Mouse (Mus musculus): ENCODE measurements around the gene Gm20403.
"Not testable (repeated sequence)": the region's sequence is repeated elsewhere in the genome, so short reads cannot be mapped to it uniquely, and the experiment has no call there.

Gene Gm20403

GRCm38 (mm10) chr12:54993246-54994067 is 7.1 kb upstream of the Gm20403 start:
- no peak for DNase-seq (ENCODE audit: low read depth in 2 of 2, low spot score in 2 of 2)

- DNase-seq (ENCODE audit: low read depth in 2 of 2, low spot score in 2 of 2) = no peak
These were observed 6.5 kb upstream of the Gm20403 start for GRCm38 (mm10) chr12:54992814-54993213.

DNA sequence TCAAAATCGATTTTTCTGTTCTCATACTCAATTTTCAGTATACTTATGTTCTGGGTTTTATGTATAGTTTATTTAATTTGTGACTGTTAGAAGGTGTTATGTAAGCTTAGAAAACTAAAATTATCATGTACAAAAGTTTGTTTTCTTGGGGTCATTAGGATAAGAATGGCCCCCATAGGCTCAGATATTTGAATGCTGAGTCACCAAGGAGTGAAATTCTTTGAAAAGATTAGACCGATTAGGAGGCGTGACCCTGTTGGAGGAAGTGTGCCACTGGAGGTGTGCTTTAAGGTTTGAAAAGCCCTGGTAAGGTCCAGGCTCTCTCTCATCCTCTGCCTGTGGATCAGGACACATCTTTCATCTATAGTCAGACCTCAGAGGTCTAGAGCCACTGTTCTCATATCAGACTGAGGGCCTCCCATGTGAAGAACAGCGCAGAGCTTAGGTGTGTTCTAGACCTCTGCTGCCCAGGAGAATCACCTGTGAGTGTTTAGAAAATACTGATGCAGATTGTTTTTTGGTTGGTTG is 2.1 kb upstream of the Gm20403 start:
- DNase-seq (ENCODE audit: low read depth in 2 of 2, low spot score in 2 of 2) = no peak

GRCm38 (mm10) chr12:54987156-54987555 is 827 bp upstream of the Gm20403 start:
- DNase-seq (ENCODE audit: low read depth in 2 of 2, low spot score in 2 of 2) = no peak

GRCm38 (mm10) chr12:54985257-54986051 is 875 bp downstream of the Gm20403 start:
- peak; percentile 46 to 49 for DNase-seq (ENCODE audit: low read depth in 2 of 2, low spot score in 2 of 2)

DNA sequence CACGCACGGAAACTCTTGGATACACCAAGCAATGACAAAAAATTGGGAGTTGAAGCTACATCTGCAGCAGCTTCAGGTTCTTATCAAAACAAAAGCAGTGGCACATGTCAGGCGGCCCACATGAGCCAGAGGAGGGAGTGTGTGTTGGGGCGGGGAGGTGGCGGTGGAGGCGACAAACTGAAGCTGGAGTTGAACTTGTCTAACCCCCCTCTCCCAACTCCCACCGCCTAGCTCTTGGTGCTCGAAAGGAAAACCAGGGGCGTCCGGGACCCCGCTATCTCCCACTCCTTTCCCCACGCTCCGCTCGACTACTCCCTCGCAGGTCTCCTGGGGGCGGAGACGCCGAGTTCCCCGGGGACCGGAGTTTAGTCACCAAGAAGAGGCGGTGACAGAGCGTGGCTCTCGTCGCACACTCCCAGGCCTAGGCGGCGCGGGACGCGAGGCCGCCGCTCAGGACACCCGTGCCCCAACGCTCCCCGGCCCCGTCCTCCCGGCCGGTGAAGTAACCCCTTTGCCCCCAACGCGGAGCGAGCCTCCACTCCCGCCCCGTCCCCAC is 1.6 kb downstream of the Gm20403 start:
- peak; percentile 52 to 60 for DNase-seq (ENCODE audit: low read depth in 2 of 2, low spot score in 2 of 2)

DNA sequence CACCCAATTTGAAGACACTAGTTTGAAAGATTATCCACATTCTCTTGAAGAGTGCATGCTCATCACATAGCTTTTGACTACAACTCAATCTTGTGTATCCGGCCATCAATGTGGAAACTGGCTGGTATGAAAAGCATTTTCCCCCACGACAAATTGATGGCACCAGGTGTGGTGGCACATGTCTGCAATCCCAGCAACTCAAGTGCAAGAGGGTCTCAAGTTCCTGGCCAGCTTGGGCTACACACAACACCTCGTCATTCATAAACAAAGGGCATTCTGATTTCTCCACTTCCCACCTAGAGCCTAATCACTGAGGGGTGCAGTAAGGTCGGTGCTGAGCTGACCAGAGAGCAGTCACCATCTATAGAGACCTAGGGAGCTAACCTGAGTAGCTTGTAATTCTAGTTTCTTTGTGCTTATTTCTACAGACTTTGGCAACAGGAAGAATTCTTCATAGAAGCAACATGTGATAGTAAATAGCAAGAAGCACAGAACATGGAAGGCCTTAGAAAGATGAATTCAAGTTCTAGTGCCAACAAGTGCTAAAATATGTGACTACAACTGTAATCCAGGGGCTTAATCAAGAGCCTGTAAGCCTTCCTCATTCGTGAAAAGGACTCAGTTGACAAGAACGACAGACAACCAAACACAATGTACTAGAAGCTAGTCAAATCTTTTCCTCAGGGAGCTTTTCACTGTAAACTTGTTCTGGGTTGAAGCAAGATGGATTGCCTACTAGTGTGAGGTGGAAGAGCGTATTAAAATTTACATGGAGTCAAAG is 3.2 kb downstream of the Gm20403 start:
- no peak for DNase-seq (ENCODE audit: low read depth in 2 of 2, low spot score in 2 of 2)

DNA sequence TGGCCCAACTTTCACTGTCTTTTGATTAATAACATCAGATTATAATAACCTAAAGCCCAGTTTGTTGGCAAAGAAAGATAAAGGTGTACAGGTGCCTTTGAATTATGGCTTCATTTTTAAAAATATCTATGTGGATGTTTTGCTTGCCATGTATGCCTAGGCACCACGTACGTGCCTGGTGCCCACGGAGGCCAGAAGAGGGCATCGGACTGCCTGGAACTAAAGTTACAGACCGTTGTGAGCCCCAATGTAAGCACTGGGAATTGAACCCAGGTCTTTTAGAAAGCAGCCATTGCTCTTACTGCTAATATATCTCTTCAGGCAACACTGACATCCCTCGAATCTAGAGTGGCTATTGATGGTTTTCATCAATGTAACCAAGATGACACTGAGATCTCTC is 4.4 kb downstream of the Gm20403 start:
- no peak for DNase-seq (ENCODE audit: low read depth in 2 of 2, low spot score in 2 of 2)

- DNase-seq (ENCODE audit: low read depth in 2 of 2, low spot score in 2 of 2) = no peak
These were observed 5.4 kb downstream of the Gm20403 start for GRCm38 (mm10) chr12:54980939-54981338.

- DNase-seq (ENCODE audit: low read depth in 2 of 2, low spot score in 2 of 2) = no peak
These were observed 5.8 kb downstream of the Gm20403 start for GRCm38 (mm10) chr12:54980532-54980931.

GRCm38 (mm10) chr12:54969033-54969432 is 17.3 kb downstream of the Gm20403 start:
- no peak for DNase-seq (ENCODE audit: low read depth in 2 of 2, low spot score in 2 of 2)

GRCm38 (mm10) chr12:54965532-54966160 is 20.7 kb downstream of the Gm20403 start:
- DNase-seq (ENCODE audit: low read depth in 2 of 2, low spot score in 2 of 2) = no peak

DNA sequence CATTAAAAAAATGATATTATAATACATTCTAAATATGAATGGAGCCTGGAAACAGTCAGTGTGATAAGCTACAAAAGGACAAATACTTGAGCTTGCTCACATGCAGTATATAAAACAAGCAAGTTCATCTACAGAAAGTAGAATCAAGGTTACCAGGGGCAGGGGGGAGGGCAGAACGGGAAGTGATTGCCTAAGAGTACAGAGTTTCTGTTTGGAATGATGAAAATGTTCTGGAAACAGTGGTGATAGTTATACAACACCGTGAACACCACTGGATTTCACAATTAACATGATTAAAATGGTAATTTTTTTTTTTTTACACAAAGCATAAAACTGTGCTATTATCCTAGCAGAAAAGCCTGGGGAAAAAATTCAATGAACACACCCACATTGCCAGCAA is 26.8 kb downstream of the Gm20403 start:
- DNase-seq (ENCODE audit: low read depth in 2 of 2, low spot score in 2 of 2) = no peak

GRCm38 (mm10) chr12:54956974-54957373 is 29.4 kb downstream of the Gm20403 start:
- no peak for DNase-seq (ENCODE audit: low read depth in 2 of 2, low spot score in 2 of 2)

DNA sequence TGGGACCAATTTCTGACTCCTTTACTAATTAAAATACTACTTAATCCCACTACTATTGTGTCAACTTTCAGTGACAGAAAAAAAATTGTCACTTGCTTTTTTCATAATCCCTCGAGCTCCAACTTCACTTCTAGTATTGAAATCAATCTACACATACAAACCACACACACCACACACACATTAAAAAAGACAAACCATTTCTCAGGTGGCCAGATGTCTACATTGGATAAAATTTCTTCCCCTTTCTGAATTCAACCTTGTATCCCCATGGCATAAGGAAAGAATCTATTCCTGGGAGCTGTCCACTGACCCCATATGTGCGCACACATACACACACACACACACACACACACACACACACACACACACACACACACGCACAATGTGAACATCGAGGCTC is 29.9 kb downstream of the Gm20403 start:
- no peak for DNase-seq (ENCODE audit: low read depth in 2 of 2, low spot score in 2 of 2)

DNA sequence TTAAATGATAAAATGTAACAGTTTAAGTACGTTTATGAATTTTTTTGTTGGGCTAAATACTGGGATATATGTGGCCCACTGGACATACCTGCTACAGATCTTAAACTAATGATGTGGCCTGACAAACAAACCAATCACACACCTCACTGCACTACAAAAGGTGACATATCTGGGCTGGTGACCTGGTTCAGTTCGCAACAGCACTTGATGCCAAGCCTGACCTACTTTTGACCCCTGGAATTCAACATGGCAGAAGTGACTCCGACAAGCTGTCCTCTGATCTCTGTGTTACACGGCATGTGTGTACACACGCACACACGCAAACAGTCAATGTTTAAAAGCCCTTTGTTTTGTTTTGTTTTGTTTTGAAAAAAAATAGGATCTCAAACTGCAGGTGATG is 40.2 kb downstream of the Gm20403 start:
- DNase-seq (ENCODE audit: low read depth in 2 of 2, low spot score in 2 of 2) = no peak

DNA sequence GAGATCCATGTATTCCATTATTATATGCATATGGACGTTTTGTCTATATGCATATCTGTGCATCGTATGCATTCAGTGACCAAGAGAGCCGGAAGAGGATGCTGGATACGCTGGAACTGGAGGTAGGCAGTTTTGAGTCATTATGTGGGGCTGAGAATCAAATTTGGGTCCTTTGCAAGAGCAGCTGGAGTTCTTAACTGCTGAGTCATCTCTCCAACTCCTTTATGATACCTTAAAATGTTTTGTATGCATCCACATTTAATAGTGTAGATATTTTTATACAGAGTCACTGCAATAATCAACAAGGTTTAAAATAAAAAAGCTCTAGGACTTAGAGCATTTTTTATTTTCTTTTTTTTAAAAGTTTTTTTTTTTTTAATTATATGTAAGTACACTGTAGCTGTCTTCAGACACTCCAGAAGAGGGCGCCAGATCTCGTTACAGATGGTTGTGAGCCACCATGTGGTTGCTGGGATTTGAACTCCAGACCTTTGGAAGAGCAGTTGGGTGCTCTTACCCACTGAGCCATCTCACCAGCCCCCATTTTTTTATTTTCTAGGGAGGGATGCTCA is 43.7 kb downstream of the Gm20403 start:
- DNase-seq (ENCODE audit: low read depth in 2 of 2, low spot score in 2 of 2) = not testable (repeated sequence)

DNA sequence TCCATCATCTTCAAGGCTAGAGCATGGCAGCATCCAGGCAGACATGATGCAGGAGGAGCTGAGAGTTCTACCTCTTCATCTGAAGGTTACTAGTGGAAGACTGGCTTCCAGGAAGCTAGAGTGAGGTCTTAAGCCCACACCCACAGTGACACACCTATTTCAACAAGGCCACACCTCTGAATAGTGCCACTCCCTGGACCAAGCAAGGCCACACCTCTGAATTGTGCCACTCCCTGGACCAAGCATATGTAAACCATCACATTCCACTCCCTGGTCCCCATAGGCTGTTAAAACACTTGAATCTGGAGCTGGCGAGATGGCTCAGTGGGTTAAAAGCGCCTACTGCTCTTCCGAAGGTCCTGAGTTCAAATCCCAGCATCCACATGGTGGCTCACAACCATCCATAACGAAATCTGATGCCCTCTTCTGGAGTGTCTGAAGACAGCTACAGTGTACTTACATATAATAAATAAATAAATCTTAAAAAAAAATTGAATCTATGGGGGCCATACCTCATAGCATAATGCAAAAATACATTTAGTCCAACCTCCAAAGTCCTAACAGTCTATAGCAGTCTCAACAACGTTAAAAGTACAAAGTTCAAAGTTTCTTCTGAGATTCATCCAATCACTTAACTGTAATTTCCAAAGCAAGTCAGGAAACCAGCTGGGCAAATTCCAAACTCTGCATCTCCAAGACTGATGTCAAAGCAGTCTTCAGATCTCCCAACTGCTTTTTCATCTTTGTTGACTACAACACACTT is 48.6 kb downstream of the Gm20403 start:
- DNase-seq (ENCODE audit: low read depth in 2 of 2, low spot score in 2 of 2) = not testable (repeated sequence)
